Mouse (Mus musculus): ENCODE data around the gene Cabp7.

DNA sequence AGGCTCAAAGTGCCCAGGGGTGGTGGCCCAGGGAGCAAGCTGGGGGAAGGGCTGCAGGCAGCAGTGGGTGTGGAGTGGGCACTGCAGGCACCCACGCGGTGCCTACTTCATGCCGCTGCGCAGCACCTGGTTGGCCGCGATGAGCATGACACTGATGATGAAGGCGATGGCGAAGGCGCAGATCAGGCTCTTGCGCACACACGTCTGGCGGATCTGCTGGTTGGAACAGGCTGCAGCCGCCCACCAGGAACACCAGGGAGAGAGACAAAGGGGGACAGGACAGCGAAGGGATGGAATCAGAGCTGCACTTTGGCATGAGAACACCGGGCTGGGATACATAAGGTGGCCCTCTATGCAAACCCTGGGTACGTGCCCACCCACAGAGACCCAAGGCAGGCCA lies 7.9 kb downstream of the Cabp7 start:
- TF ChIP-seq CTCF (IDR thresholded peaks at IDR 0.05; ENCODE audit: low read depth, low read length) = no peak
- TF ChIP-seq TAL1 (conservative IDR thresholded peaks at IDR 0.05; ENCODE audit: low read depth, low read length) = no peak

Data from G1E (cell line).